Mouse (Mus musculus) MEL (cell line): ENCODE measurements around the gene Stam2. TPM values are rescaled to one million over a fixed set of nuclear protein-coding genes. Genes with fewer than 3 reads are reported as not detected.

Source experiments
- DNase-seq: peaks from one replicate; pipeline ENCODE4 v3.0.0; 2011; ENCODE audit warnings: low read depth, low spot score
- H3K27ac ChIP-seq: 2 replicates; pipeline ENCODE4 v1.5.1; 2012; ENCODE audit warnings: low read depth, mild to moderate bottlenecking, control low read depth, low read length, moderate library complexity; ENCODE audit not compliant: control insufficient read depth
- H3K27me3 ChIP-seq, 2 experiments: fragments of 150-350 bp in 1 of 2; sonication (generic) in 1 of 2; 2 replicates each; pipeline ENCODE4 v1.6.1; 2012; ENCODE audit warnings: low read length in 2 of 2, mild to moderate bottlenecking in 2 of 2, improper control_type of control experiment in 1 of 2, moderate library complexity in 1 of 2; ENCODE audit not compliant: insufficient read depth in 2 of 2, control insufficient read depth in 1 of 2
- H3K36me3 ChIP-seq, 2 experiments: 2 replicates each; pipeline ENCODE4 v1.6.1; 2012 to 2014; ENCODE audit warnings: low read length in 2 of 2, improper control_type of control experiment in 1 of 2, inconsistent platforms in 1 of 2, mild to moderate bottlenecking in 1 of 2; ENCODE audit not compliant: insufficient read depth in 2 of 2, control insufficient read depth in 1 of 2
- H3K4me1 ChIP-seq, 2 experiments: fragments of 150-350 bp in 1 of 2; sonication (generic) in 1 of 2; 2 replicates each; pipeline ENCODE4 v1.6.1; 2012; ENCODE audit warnings: low read length in 2 of 2, improper control_type of control experiment in 1 of 2, mild to moderate bottlenecking in 1 of 2; ENCODE audit not compliant: insufficient read depth in 2 of 2, control insufficient read depth in 1 of 2
- H3K4me3 ChIP-seq, 2 experiments: fragments of 150-350 bp in 1 of 2; sonication (generic) in 1 of 2; 2 replicates each; pipeline ENCODE4 v1.5.1; 2012; ENCODE audit warnings: low read depth in 2 of 2, low read length in 2 of 2, mild to moderate bottlenecking in 2 of 2, moderate library complexity in 2 of 2, control low read depth in 1 of 2, improper control_type of control experiment in 1 of 2; ENCODE audit not compliant: control insufficient read depth in 1 of 2, insufficient read depth in 1 of 2
- H3K79me2 ChIP-seq: 2 replicates; pipeline ENCODE4 v1.6.1; 2012; ENCODE audit warnings: mild to moderate bottlenecking, low read length, moderate library complexity; ENCODE audit not compliant: control insufficient read depth, poor library complexity, insufficient read depth
- H3K9ac ChIP-seq: 2 replicates; pipeline ENCODE4 v1.6.1; 2012; ENCODE audit warnings: low read depth, mild to moderate bottlenecking, control low read depth, low read length, moderate library complexity; ENCODE audit not compliant: control insufficient read depth, poor library complexity, severe bottlenecking
- H3K9me3 ChIP-seq: fragments of 150-350 bp; sonication (generic); replicated peaks from 2 replicates; pipeline ENCODE4 v1.6.1; 2012; ENCODE audit warnings: mild to moderate bottlenecking, low read length, improper control_type of control experiment, moderate library complexity; ENCODE audit not compliant: insufficient read depth
- CHD1 ChIP-seq: IDR thresholded peaks from 2 replicates; pipeline ENCODE4 v1.6.1; 2012; ENCODE audit warnings: low read depth, mild to moderate bottlenecking, inconsistent platforms, low read length, improper control_type of control experiment
- CHD2 ChIP-seq: IDR thresholded peaks from 2 replicates; pipeline ENCODE4 v1.6.1; 2011; ENCODE audit warnings: low read length, improper control_type of control experiment
- CTCF ChIP-seq, 3 experiments: IDR thresholded peaks in 2 of 3; conservative IDR thresholded peaks in 1 of 3; 2 replicates each; pipeline ENCODE4 v1.5.1; 2011 to 2012; ENCODE audit warnings: low read length in 3 of 3, low read depth in 2 of 3, mild to moderate bottlenecking in 2 of 3, improper control_type of control experiment in 1 of 3, inconsistent platforms in 1 of 3, mixed read lengths in 1 of 3, moderate library complexity in 1 of 3; ENCODE audit not compliant: control insufficient read depth in 1 of 3, insufficient read depth in 1 of 3, poor library complexity in 1 of 3, severe bottlenecking in 1 of 3
- E2F4 ChIP-seq: IDR thresholded peaks from 2 replicates; pipeline ENCODE4 v1.6.1; 2011; ENCODE audit warnings: low read depth, low read length, improper control_type of control experiment, borderline replicate concordance
- ELF1 ChIP-seq: IDR thresholded peaks from 2 replicates; pipeline ENCODE4 v1.6.1; 2014; ENCODE audit warnings: low read depth, mild to moderate bottlenecking, inconsistent platforms, low read length, improper control_type of control experiment, moderate library complexity
- EP300 ChIP-seq, 2 experiments: IDR thresholded peaks; 2 replicates each; pipeline ENCODE4 v1.6.1; 2011; ENCODE audit warnings: improper control_type of control experiment in 2 of 2, low read length in 2 of 2, low read depth in 1 of 2, mild to moderate bottlenecking in 1 of 2
- GABPA ChIP-seq: IDR thresholded peaks from 2 replicates; pipeline ENCODE4 v1.6.1; 2012; ENCODE audit warnings: low read depth, mild to moderate bottlenecking, inconsistent platforms, low read length, improper control_type of control experiment, moderate library complexity
- GATA1 ChIP-seq: IDR thresholded peaks from 2 replicates; pipeline ENCODE4 v1.6.1; 2011; ENCODE audit warnings: low read depth, low read length, improper control_type of control experiment
- MAFK ChIP-seq: IDR thresholded peaks from 2 replicates; pipeline ENCODE4 v1.6.1; 2011; ENCODE audit warnings: low read depth, mild to moderate bottlenecking, low read length, improper control_type of control experiment, borderline replicate concordance
- MAZ ChIP-seq: IDR thresholded peaks from 2 replicates; pipeline ENCODE4 v1.6.1; 2012; ENCODE audit warnings: low read depth, mild to moderate bottlenecking, inconsistent platforms, low read length, improper control_type of control experiment
- MEF2A ChIP-seq: IDR thresholded peaks from 2 replicates; pipeline ENCODE4 v1.6.1; 2014; ENCODE audit warnings: low read depth, mild to moderate bottlenecking, inconsistent platforms, low read length, improper control_type of control experiment; ENCODE audit not compliant: poor library complexity, insufficient replicate concordance, severe bottlenecking; ENCODE audit errors: extremely low read depth
- MXI1 ChIP-seq: IDR thresholded peaks from 2 replicates; pipeline ENCODE4 v1.6.1; 2011; ENCODE audit warnings: mild to moderate bottlenecking, low read depth, low read length, improper control_type of control experiment
- MYB ChIP-seq: IDR thresholded peaks from 2 replicates; pipeline ENCODE4 v1.6.1; 2011; ENCODE audit warnings: mild to moderate bottlenecking, low read depth, low read length, improper control_type of control experiment
- MYC ChIP-seq: IDR thresholded peaks from 2 replicates; pipeline ENCODE4 v1.6.1; 2011; ENCODE audit warnings: low read depth, mild to moderate bottlenecking, low read length, improper control_type of control experiment, moderate library complexity
- NELFE ChIP-seq: IDR thresholded peaks from 2 replicates; pipeline ENCODE4 v1.6.1; 2011; ENCODE audit warnings: low read depth, low read length, improper control_type of control experiment
- POLR2A ChIP-seq, 2 experiments: IDR thresholded peaks; 2 replicates each; pipeline ENCODE4 v1.6.1; 2011 to 2012; ENCODE audit warnings: low read length in 2 of 2, mild to moderate bottlenecking in 2 of 2, control low read depth in 1 of 2, improper control_type of control experiment in 1 of 2, low read depth in 1 of 2, moderate library complexity in 1 of 2; ENCODE audit not compliant: control insufficient read depth in 1 of 2, insufficient read depth in 1 of 2, poor library complexity in 1 of 2
- POLR2AphosphoS2 ChIP-seq: IDR thresholded peaks from 2 replicates; pipeline ENCODE4 v1.6.1; 2011; ENCODE audit warnings: low read length, improper control_type of control experiment
- POLR2AphosphoS5 ChIP-seq: IDR thresholded peaks from 2 replicates; pipeline ENCODE4 v1.6.1; 2012; ENCODE audit warnings: low read depth, borderline replicate concordance, mild to moderate bottlenecking, inconsistent platforms, low read length, moderate library complexity, mixed read lengths
- RCOR1 ChIP-seq: IDR thresholded peaks from 2 replicates; pipeline ENCODE4 v1.6.1; 2012; ENCODE audit warnings: low read depth, mild to moderate bottlenecking, inconsistent platforms, low read length, improper control_type of control experiment
- SIN3A ChIP-seq: IDR thresholded peaks from 2 replicates; pipeline ENCODE4 v1.6.1; 2012; ENCODE audit warnings: low read length, improper control_type of control experiment, inconsistent platforms
- SMC3 ChIP-seq: IDR thresholded peaks from 2 replicates; pipeline ENCODE4 v1.6.1; 2011; ENCODE audit warnings: low read depth, low read length, improper control_type of control experiment
- TAL1 ChIP-seq: IDR thresholded peaks from 2 replicates; pipeline ENCODE4 v1.6.1; 2012; ENCODE audit warnings: mild to moderate bottlenecking, inconsistent platforms, low read length, moderate library complexity, mixed read lengths
- TCF12 ChIP-seq: IDR thresholded peaks from 2 replicates; pipeline ENCODE4 v1.6.1; 2014; ENCODE audit warnings: low read depth, mild to moderate bottlenecking, inconsistent platforms, low read length, improper control_type of control experiment, moderate library complexity
- USF1 ChIP-seq: IDR thresholded peaks from 2 replicates; pipeline ENCODE4 v1.6.1; 2014; ENCODE audit warnings: low read depth, mild to moderate bottlenecking, inconsistent platforms, low read length, improper control_type of control experiment, moderate library complexity
- USF2 ChIP-seq, 2 experiments: IDR thresholded peaks; 2 replicates each; pipeline ENCODE4 v1.6.1; 2011 to 2012; ENCODE audit warnings: improper control_type of control experiment in 2 of 2, low read length in 2 of 2, borderline replicate concordance in 1 of 2, inconsistent platforms in 1 of 2, low read depth in 1 of 2, mild to moderate bottlenecking in 1 of 2; ENCODE audit not compliant: insufficient read depth in 1 of 2
- ZMIZ1 ChIP-seq: IDR thresholded peaks from 2 replicates; pipeline ENCODE4 v1.6.1; 2012; ENCODE audit warnings: low read depth, mild to moderate bottlenecking, inconsistent platforms, low read length, improper control_type of control experiment, moderate library complexity
- ZNF384 ChIP-seq: IDR thresholded peaks from 2 replicates; pipeline ENCODE4 v1.6.1; 2012; ENCODE audit warnings: low read depth, mild to moderate bottlenecking, inconsistent platforms, low read length, improper control_type of control experiment
- polyA plus RNA-seq, 2 experiments: library from polyadenylated mRNA; stranded (reverse) in 1 of 2; unstranded in 1 of 2; fragments of >175 nt in 1 of 2; fragments of >200 nt in 1 of 2; gene quantifications; 2 replicates each; pipeline versions ENCODE4 v1.2.1 to v1.2.4; 2012; ENCODE audit warnings: low replicate concordance in 2 of 2, low read depth in 1 of 2; ENCODE audit not compliant: insufficient read length in 2 of 2, insufficient read depth in 1 of 2, missing spikeins in 1 of 2
- total RNA-seq: library from RNA; depleted of rRNA; stranded (reverse); fragments of 300-350 nt; gene quantifications from 2 replicates; pipeline ENCODE4 v1.2.3, GENCODE M21; 2012

Gene Stam2
- total and polyA plus RNA-seq, 3 experiments = 8.9 to 11.5 TPM; not detected in 1

DNA sequence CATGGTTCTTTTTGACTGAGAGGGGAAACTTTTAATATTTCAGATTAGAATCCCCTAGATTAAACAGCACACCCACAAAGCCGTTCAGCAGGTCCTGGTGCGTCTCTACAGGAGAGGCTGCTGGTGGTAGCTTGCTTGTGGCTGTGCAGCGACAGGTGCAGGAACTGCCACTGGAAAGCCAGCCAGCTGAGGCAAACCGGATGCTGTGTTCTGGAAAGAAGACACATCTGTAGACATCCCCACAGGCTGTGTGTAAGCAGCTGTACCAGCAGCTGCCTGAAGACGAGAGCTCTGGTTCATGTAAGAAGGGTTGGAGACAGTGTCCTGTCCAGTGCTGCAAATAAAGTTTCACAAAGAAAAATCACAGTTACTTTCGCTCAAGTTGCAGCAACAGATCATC, 47.5 kb downstream of the Stam2 start:
- DNase-seq = no peak
- no peaks in the 10 kb centered on the region for H3K4me1 ChIP-seq
- H3K9me3 ChIP-seq = no peaks in the 10 kb centered on the region
- H3K4me3 ChIP-seq = no peak overlapping the region
- no peak overlapping the region for H3K27ac ChIP-seq
- TF ChIP-seq ZNF384 = no peak
- TF ChIP-seq SMC3 = no peak
- TF ChIP-seq USF2 (IDR thresholded peaks at IDR 0.05; ENCODE audit: borderline replicate concordance in 1 of 2, insufficient read depth in 1 of 2, low read depth in 1 of 2, low read length in 2 of 2) = no peak
- no peak for TF ChIP-seq MAZ
- no peak for TF ChIP-seq POLR2AphosphoS2
- no peak for TF ChIP-seq CTCF (IDR thresholded peaks at IDR 0.05 in 2 of 3, conservative IDR thresholded peaks at IDR 0.05 in 1 of 3; ENCODE audit: control insufficient read depth in 1 of 3, insufficient read depth in 1 of 3, low read depth in 2 of 3, low read length in 3 of 3, poor library complexity in 1 of 3, severe bottlenecking in 1 of 3)
- TF ChIP-seq MYC = no peak
- no peak for TF ChIP-seq GABPA
- no peak for TF ChIP-seq NELFE
- no peak for TF ChIP-seq CHD2
- TF ChIP-seq ELF1 = no peak
- TF ChIP-seq MYB = no peak
- H3K79me2 ChIP-seq = no peaks in the 10 kb centered on the region
- no peak overlapping the region for H3K9ac ChIP-seq
- H3K27me3 ChIP-seq = no peaks in the 10 kb centered on the region
- no peaks in the 10 kb centered on the region; a peak in 1 of 4 replicates for H3K36me3 ChIP-seq

DNA sequence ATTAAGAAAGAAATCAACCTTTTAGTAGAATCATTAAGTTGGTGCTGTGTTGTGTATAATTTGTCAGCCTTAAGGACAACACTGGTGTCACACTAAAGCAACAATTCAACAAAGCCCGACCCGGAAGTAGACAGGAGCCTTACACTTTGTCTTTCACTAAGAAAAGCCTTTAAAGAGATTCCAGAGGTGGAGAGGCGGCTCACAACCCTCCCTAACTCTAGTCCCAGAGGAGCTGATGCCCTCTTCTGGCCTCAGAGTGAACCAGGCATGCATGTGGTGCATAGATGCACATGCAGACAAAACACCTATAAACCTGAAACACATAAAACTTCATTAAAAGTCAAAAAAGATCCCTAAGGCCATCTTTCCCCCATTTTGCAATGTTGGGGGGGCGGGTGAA, 50.3 kb downstream of the Stam2 start:
- TF ChIP-seq POLR2AphosphoS5 (no peak), GATA1 (no peak), EP300 (IDR thresholded peaks at IDR 0.05; ENCODE audit: low read depth in 1 of 2, low read length in 2 of 2) (no peak), TCF12 (no peak), MXI1 (no peak), SIN3A (no peak), ZMIZ1 (no peak), RCOR1 (no peak), CTCF (IDR thresholded peaks at IDR 0.05 in 2 of 3, conservative IDR thresholded peaks at IDR 0.05 in 1 of 3; ENCODE audit: control insufficient read depth in 1 of 3, insufficient read depth in 1 of 3, low read depth in 2 of 3, low read length in 3 of 3, poor library complexity in 1 of 3, severe bottlenecking in 1 of 3) (no peak; a peak in 1 of 6 replicates), ELF1 (no peak), USF2 (IDR thresholded peaks at IDR 0.05; ENCODE audit: borderline replicate concordance in 1 of 2, insufficient read depth in 1 of 2, low read depth in 1 of 2, low read length in 2 of 2) (no peak), POLR2A (IDR thresholded peaks at IDR 0.05; ENCODE audit: control insufficient read depth in 1 of 2, insufficient read depth in 1 of 2, low read depth in 1 of 2, low read length in 2 of 2, poor library complexity in 1 of 2) (no peak), CHD2 (no peak), USF1 (no peak), E2F4 (no peak), MYB (no peak), TAL1 (no peak), CHD1 (no peak), MEF2A (no peak), MAFK (no peak)
- TF ChIP-seq, all 39 proteins: peak for 0
- Histone ChIP-seq H3K4me3 (no peak overlapping the region), H3K4me1 (no peaks in the 10 kb centered on the region), H3K27ac (no peak overlapping the region), H3K9ac (no peak overlapping the region), H3K9me3 (no peaks in the 10 kb centered on the region), H3K79me2 (no peaks in the 10 kb centered on the region), H3K36me3 (no peaks in the 10 kb centered on the region), H3K27me3 (no peaks in the 10 kb centered on the region)
- no peak for DNase-seq
